Mouse (Mus musculus) urinary bladder, postnatal 25 days (tissue): Measurements from ENCODE around the gene Tenm2.

Experiments
- DNase-seq: peaks from one replicate; pipeline ENCODE4 v3.0.0; 2022; ENCODE audit warnings: low spot score

The Tenm2 gene

DNA sequence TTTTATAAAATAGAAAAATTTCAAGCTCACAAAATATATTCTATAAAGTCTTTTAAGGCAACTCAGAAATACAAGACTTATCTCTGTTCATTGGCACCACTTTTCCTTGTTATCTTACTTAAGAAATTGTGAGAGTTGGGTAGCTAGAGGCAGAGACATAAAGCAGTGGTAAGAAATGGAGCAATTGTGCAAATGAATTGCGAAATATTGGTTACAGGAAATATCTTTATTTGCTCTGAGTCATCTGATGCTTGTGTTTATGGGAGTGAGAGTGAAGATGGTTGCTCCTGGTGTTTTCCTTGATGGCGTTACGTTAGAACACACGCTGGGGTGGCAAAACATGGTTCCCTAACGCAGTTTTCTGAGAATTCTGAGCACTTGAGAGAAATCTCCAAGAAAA is 156.4 kb downstream of the Tenm2 start:
- DNase-seq = no peak

DNA sequence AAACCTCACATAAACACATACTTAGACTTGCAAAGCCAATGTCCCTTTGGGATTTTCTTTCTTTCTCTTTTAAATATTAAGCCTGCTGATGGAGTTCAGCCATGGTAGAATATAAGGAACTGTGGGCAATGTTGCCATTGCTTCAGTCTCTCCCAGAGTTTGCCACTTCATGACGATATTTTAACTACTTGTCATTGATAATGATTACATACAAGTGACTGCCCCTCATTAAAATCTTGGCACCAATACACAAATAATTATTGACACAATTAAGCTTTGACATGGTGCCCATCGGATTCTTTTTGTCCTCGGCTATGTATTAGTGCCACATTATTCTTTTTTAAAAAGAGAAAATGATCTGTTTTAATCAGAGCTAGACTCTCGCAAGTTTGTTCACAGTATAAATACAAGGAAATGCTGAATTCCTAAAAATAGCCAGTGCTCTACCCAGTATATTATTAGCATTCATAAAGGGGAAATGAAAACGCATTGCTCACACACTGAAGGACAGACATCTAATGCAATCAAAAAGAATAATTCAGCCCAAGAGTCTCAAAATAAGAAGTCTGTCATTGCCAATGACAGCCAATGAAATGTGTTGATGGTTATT is 158.7 kb downstream of the Tenm2 start:
- DNase-seq = no peak

DNA sequence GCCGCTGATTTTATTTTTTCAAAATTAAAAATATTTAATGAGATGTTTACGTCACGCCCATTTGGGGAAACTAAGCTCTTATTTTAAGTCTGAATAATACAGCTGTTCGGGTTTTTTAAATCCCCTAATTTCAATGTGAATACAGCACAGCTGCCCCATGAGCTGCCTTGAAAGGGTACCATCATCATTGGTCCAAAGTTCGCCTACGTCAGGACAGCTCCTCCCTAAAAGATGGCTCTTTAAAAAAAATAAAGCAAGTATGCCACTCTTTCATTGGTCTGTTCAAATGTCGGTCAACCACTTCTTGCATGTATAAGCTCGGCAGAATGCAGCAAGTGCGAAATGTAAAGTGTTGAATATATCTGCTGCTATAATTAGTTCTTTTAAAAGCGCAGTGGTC is 160.4 kb downstream of the Tenm2 start:
- no peak for DNase-seq

DNA sequence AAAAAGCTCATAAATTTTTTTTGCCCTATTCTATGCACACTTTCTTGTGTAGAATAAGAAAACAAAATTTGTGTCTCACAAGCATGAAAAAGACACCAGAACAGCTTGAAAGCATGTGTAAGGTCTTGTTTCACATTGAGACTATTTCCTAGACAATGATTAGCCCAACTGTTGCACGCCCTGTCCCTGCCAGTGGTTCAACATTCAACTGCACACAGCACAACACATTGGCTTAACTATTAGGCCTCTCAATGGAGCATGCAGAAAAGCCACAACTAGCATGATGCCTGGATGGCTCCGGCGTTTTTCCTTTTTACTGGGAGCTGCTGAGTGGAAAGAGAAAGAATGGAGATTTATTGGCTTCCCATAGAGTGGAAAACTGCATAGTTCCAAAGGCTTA is 170.3 kb downstream of the Tenm2 start:
- no peak for DNase-seq

DNA sequence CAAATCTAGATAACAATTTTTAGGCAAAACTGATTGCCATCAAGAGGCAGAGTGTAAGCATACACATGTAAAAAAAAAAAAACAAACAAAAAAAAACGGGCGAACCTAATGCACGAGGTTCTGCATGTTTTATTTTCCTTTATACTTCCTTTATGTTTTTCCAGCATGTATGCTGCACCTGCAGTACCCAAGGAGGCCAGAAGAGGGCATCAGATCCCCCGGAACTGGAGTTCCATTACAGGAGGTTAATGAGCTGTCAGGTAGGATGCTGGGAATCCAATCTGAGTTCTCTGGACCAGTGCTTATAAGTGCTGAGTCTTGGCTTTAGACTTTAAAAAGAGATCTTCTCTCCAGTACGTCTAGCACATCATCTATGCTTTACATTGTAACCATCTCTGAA is 189.1 kb downstream of the Tenm2 start:
- DNase-seq = peak; percentile 4

DNA sequence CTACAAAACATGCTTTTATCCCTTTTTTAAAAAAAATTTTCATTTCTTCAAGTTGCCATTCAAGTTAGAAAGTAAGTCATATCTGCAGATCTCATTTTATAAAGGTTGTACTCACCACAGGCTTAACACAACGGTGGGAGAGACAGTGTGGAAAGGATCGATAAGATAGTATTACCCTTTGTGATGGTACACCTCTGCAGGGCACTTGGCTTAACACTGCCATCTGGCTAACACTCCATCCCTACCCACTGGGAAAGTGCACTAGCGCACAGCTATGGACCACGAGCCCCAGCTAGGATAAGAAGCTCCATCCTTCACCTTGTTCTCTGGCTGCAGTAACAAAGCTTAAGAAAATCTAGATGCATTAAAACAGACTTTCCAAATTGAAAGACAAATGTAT is 194.5 kb downstream of the Tenm2 start:
- no peak for DNase-seq

DNA sequence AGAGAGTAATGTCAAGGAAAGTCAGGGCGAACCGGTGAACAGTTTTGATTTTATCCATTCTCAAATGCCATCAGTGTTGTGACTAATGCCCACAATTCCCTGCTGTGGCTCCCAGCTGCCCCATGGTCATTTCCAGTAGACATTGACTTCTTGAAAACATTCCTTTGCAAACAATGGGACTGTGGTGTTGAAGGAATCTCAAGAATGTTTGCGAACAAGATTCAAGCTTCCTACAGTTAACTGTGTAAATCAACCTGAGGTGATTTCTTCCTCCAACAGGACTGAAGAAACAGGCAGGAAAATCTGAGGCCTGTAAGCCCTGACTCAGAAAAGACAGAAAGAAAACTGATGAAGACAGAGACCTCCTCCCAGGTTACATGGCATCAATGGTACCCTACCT is 196.5 kb downstream of the Tenm2 start:
- DNase-seq = no peak

DNA sequence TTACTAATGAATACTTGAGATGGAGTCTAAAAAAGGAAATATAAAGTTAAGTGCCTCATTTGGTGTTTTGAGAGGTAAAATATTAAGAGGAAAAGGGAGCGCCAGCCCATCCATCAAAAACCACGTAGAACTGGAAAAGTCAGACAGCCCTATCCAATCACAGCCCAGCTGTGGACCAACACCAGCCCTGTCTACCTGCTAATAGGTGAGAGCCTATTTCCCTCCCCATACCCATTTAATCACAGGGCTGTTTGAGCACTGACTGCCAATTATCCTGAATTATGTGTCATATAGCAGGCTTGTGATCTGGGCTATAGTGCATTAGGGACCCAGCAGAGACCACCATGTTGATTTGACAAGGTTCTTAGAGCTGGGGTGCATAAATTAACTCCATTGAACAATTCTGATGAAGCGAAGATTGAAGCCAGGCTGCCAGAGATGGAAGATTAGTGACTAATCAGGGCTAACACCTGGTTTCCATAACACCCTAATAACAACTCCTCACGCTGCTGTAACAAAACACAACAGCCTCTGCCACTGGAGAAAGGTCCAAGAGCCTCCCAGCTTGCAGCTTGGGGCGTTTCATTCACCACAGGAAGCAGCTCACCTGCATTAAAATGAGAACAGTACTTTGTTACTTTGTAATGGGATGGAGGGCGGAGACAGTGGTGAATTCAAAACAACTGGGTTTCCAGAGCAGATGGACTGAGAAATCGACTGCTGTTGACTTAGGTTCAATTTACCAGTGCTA is 204.3 kb downstream of the Tenm2 start:
- no peak for DNase-seq

DNA sequence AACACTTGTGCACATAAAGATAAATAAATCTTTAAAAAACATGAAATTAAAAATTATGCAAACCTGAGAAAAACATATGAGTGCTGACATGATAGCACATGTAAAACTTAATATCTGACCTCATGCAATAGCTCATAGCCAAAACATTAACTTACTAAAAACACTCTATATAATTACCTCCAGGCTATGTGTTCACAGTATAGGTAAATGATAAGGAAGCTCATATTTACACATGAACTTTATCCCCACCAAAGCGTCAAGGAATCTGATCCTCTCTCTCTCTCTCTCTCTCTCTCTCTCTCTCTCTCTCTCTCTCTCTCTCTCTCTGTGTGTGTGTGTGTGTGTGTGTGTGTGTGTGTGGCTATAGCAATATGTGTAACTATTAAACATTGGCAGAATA is 223.9 kb downstream of the Tenm2 start:
- no peak for DNase-seq

DNA sequence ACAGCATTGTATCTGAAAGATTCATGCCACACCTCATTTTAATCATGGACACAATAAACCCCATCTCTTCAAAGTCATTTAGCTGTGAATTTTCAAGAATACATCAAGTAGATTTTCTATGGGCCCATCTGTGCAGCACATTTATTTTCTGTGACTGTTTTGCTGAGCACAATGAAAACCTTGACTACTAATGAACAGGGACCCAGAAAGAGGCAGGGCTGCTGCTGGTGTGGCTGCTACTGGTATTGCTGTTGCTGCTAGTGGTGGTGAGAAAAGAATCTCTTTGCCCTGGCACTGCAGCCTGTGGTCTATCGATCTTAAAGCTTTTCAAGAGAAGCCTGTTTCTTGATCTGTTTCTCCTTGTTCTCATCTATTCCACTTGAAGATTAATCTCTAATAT is 226.5 kb downstream of the Tenm2 start:
- no peak for DNase-seq

DNA sequence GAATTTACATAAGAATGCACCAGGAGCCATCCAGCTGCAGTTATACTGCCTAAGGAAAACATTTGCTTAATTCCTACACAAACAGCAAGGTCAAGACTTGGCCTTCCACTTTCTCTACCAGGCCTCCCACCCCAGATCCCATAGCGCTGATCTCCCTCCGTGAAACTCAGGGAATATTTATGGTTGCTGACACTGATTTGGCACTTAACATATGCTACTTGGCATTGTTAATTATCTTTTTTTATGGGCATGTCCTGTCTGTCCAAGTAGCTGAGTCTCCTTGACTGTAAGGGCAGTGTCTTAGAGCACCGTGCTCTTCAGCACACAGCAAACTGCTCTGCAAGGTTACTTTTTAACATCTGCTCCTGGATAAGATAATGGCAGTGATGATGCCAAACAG is 238.1 kb downstream of the Tenm2 start:
- no peak for DNase-seq

DNA sequence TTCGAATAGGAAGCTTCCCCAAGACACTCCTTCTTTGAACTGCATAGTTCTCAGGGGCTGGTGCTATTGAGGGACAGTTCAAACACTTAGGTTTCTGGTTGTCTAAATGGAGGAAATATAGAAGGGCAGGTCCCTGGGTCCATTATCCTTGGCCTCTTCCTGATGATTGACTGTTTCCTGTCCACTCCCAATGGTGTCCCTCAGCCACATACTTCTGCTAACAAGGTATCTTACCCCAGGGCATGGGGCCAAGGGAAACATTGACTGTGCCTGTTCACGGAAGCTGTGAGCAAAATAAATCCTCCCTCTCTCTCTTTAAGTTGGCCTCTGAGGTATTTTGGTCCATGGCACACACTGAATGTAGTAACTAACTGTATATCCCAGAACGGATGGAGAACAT is 244.9 kb downstream of the Tenm2 start:
- no peak for DNase-seq

DNA sequence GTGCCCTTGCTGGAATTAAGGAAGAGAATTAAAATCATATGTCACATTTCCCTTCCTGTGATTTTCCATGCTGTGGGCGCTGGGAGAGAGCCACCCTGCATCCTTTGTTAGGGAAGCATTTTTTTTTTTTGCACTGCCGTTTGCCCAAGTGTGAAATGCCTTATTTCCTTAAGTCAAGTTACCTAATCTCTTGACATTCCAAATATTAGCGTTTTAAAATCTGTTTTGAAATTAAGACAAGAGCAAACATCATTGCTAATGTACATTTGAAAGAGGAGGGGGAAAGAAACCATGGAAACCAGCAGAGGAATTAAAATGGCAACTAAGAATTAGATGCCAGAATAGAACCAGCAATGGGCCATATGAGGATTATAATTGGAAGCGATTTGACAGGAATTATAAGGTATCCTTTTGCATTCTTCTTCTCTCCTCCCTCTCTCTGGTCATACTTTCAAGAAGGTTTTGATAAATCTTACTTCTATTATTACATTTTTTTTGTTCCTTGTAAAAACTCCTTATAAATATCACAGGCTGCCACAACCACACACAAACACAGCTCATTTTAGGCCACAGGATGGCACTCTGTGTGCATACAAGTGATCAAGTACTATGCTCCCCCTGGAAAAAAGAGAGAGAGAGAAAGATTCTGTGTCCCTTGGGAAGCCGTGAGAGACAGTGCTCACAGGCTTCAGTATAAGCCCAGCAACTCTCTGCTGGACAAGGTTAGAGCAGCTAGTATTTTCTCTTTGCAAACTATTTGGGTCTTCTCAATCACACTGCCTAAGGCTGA is 246.8 kb downstream of the Tenm2 start:
- DNase-seq = no peak

DNA sequence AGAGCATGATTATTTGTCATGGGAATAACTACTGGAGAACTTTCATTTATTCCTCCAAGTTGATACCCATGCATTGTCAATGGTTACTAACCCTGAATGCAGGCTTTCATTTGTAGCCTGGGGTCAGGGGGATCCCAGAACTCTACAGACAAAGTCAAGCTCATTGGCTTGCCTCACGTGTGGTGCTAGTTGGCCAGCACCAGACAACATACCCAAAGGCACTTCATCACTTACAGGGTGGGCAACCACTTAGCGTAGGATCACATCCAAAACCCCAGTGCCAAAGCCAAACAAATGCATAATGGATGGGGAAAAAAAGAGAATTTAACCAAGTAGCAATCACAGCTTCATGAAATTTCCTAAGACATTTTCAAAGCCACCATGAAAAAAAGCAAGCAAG is 261.6 kb downstream of the Tenm2 start:
- no peak for DNase-seq

DNA sequence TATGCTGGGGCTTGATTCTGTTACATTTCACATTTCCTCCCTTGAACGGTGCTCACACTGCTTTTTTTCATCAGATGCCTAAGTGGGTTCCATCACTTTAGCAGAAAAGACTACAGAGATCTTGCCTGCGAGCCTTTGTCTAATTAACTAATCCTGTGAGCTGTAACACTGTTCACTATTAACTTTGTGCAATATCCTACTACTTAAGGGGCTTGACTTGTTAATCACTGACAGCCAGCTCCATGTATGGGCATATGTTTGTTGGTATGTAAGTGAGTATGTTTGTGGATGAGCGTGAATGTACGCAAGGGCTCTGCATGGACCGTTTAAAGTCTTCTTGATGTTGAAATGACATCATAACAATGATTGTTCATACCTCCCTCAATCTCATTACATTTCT is 277.7 kb downstream of the Tenm2 start:
- DNase-seq = no peak

DNA sequence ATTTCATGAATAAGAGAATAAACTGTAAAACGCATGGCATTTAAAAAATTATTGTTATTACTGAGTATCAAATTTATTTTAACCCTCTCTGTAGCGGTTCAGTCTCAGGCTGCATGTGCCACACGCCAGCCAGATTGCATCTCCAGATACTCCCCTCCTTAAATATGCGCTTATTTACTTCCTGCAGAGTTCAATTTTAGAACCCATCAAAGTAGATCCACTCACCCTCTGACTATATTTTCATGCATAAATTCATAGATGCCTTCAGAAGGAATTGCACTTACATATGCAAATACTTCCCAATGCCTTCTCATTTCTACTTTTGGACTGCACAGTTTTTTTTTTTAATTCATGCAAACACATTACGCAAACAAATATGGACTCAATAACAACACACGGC is 294.3 kb downstream of the Tenm2 start:
- no peak for DNase-seq

DNA sequence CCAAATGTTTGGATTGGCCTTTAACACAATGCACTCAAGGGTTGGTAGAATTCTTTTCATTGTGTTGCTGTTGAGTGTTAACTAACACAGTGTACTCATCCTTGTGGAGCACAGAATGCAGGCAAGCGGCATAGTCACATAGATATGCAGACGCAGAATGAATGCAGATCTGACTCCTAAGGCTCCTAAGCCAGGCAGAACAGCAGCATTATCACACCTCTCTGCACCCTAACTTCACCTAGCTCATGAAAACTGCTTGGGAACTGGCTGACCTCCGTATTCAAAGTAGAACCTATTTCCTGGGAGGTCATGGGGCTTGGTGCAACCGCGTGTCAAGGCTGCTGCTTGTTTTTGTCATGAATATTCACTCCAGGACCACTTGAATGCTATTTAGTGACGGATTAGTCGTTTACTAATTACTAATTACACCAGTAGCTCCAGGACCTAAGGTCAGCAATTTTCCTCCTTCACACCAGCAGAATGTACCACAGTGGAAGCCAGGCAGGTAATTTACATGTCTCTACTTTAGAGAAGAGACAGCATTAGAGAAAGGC is 295.1 kb downstream of the Tenm2 start:
- no peak for DNase-seq

DNA sequence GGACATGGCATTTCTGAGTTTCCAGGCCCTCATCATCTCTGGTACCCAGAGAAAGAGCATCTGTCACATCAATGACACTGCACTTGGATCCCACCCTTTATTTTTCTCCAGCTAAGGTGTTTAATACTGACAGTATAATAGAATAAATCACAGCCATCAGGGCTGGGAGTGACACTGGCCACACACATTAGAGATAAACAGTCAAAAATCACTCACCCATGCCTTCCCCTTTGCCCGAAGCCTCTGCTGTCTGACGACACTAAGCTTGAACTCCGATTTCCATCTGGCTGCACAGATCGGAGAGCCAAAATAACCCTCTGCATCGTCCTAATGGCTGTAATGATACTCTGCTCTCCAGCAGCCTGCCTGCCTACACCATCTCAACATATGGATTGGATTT is 305.9 kb downstream of the Tenm2 start:
- DNase-seq = no peak

DNA sequence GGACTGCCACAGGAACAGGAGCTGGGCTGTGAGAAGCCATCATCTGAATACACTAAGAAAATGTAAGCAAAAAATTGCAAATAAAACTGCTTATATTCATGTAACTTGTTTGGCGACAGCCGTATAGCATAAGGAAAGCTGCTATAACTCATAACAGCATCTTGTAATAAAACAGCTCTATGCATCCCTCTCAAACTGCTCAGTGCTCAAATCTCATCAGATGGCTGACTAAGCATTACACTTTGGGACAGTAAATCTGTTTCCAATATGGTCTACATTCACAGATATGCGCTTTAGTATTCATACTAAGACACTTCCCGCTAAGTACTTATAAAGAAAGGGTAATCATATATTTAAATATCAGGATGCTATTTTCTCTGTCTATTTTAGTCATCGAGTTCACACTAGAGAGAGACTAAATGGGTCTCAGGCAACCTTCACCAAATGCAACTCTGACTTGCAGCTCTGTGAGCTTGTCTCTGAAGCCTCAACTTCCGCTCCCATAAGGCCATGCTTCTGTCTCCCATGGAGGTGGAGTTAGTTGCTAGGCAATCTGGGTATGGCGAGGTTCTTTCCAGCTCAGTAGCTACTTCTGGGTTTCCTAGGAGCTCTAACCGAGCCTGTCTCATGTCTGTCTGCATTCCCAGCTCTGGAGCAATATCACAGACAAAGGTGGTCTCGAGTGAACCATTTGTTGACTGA is 308.9 kb downstream of the Tenm2 start:
- no peak for DNase-seq

DNA sequence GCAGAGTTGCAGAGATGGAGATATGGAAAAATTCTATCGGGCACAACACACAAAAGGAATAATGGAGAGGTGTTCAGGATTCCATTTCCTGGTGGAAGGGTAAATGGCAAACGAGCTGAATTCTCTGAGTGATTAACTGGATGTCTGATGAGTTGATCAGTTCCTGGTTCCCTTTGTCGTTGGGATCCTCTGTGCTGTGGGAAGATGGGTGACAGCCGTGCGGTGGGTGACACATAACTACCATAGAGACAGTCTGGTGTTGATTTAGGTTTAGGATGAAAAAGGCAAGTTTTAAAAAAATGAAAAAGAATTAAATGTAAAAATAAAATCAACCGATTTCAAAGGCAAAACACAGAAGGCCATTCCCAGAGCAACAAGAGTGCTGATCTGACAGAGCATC is 316.5 kb downstream of the Tenm2 start:
- no peak for DNase-seq

DNA sequence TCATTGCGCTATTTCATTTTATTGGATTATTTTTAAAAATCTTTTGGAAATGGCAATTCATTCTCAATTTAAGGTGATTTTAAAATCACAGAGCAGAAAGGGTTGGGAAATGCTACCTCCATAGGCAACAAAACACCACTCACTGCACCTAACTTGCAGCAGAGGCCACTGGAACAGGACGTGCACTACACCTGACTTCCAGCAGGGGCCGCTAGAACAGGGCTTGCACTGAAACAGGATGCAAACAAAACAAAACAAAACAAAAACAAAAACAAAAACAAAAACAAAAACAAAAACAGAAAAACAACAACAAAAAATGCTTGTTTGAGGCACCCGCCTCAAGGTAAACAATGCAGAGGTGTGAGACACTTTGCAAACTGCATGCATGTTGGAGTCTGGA is 324.4 kb downstream of the Tenm2 start:
- no peak for DNase-seq

DNA sequence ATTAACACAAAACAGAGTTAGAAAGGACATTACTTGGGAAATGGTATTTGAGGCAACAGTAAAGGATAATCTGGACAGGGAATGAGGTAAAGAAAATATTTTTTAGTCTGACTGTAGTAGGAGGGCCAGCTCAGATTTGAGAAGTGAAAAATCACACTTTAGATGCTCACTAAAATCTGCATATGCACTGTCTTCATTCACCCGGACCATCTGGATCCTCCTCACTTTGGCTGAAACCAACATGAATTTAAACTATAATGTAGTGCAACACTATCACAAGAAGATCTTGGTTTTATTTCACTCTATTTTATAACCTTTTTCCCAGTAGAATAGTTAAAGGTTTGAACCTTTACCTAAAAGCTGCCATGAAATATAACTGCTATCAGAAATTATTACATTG is 326.7 kb downstream of the Tenm2 start:
- no peak for DNase-seq
